Mouse (Mus musculus) MEL (cell line): Measurements from ENCODE around the gene Limch1. TPM values are rescaled to one million over a fixed set of nuclear protein-coding genes. Genes with fewer than 3 reads are reported as not detected.

Source experiments
- DNase-seq: peaks from one replicate; pipeline ENCODE4 v3.0.0; 2011; ENCODE audit warnings: low read depth, low spot score
- H3K27ac ChIP-seq: 2 replicates; pipeline ENCODE4 v1.5.1; 2012; ENCODE audit warnings: low read depth, mild to moderate bottlenecking, control low read depth, low read length, moderate library complexity; ENCODE audit not compliant: control insufficient read depth
- H3K27me3 ChIP-seq, 2 experiments: fragments of 150-350 bp in 1 of 2; sonication (generic) in 1 of 2; 2 replicates each; pipeline ENCODE4 v1.6.1; 2012; ENCODE audit warnings: low read length in 2 of 2, mild to moderate bottlenecking in 2 of 2, improper control_type of control experiment in 1 of 2, moderate library complexity in 1 of 2; ENCODE audit not compliant: insufficient read depth in 2 of 2, control insufficient read depth in 1 of 2
- H3K36me3 ChIP-seq, 2 experiments: 2 replicates each; pipeline ENCODE4 v1.6.1; 2012 to 2014; ENCODE audit warnings: low read length in 2 of 2, improper control_type of control experiment in 1 of 2, inconsistent platforms in 1 of 2, mild to moderate bottlenecking in 1 of 2; ENCODE audit not compliant: insufficient read depth in 2 of 2, control insufficient read depth in 1 of 2
- H3K4me1 ChIP-seq, 2 experiments: fragments of 150-350 bp in 1 of 2; sonication (generic) in 1 of 2; 2 replicates each; pipeline ENCODE4 v1.6.1; 2012; ENCODE audit warnings: low read length in 2 of 2, improper control_type of control experiment in 1 of 2, mild to moderate bottlenecking in 1 of 2; ENCODE audit not compliant: insufficient read depth in 2 of 2, control insufficient read depth in 1 of 2
- H3K4me3 ChIP-seq, 2 experiments: fragments of 150-350 bp in 1 of 2; sonication (generic) in 1 of 2; 2 replicates each; pipeline ENCODE4 v1.5.1; 2012; ENCODE audit warnings: low read depth in 2 of 2, low read length in 2 of 2, mild to moderate bottlenecking in 2 of 2, moderate library complexity in 2 of 2, control low read depth in 1 of 2, improper control_type of control experiment in 1 of 2; ENCODE audit not compliant: control insufficient read depth in 1 of 2, insufficient read depth in 1 of 2
- H3K79me2 ChIP-seq: 2 replicates; pipeline ENCODE4 v1.6.1; 2012; ENCODE audit warnings: mild to moderate bottlenecking, low read length, moderate library complexity; ENCODE audit not compliant: control insufficient read depth, poor library complexity, insufficient read depth
- H3K9ac ChIP-seq: 2 replicates; pipeline ENCODE4 v1.6.1; 2012; ENCODE audit warnings: low read depth, mild to moderate bottlenecking, control low read depth, low read length, moderate library complexity; ENCODE audit not compliant: control insufficient read depth, poor library complexity, severe bottlenecking
- H3K9me3 ChIP-seq: fragments of 150-350 bp; sonication (generic); replicated peaks from 2 replicates; pipeline ENCODE4 v1.6.1; 2012; ENCODE audit warnings: mild to moderate bottlenecking, low read length, improper control_type of control experiment, moderate library complexity; ENCODE audit not compliant: insufficient read depth
- BHLHE40 ChIP-seq: IDR thresholded peaks from 2 replicates; pipeline ENCODE4 v1.6.1; 2012; ENCODE audit warnings: low read depth, mild to moderate bottlenecking, inconsistent platforms, low read length, improper control_type of control experiment, borderline replicate concordance
- CTCF ChIP-seq, 3 experiments: IDR thresholded peaks in 2 of 3; conservative IDR thresholded peaks in 1 of 3; 2 replicates each; pipeline ENCODE4 v1.5.1; 2011 to 2012; ENCODE audit warnings: low read length in 3 of 3, low read depth in 2 of 3, mild to moderate bottlenecking in 2 of 3, improper control_type of control experiment in 1 of 3, inconsistent platforms in 1 of 3, mixed read lengths in 1 of 3, moderate library complexity in 1 of 3; ENCODE audit not compliant: control insufficient read depth in 1 of 3, insufficient read depth in 1 of 3, poor library complexity in 1 of 3, severe bottlenecking in 1 of 3
- ELF1 ChIP-seq: IDR thresholded peaks from 2 replicates; pipeline ENCODE4 v1.6.1; 2014; ENCODE audit warnings: low read depth, mild to moderate bottlenecking, inconsistent platforms, low read length, improper control_type of control experiment, moderate library complexity
- EP300 ChIP-seq, 2 experiments: IDR thresholded peaks; 2 replicates each; pipeline ENCODE4 v1.6.1; 2011; ENCODE audit warnings: improper control_type of control experiment in 2 of 2, low read length in 2 of 2, low read depth in 1 of 2, mild to moderate bottlenecking in 1 of 2
- KAT2A ChIP-seq: conservative IDR thresholded peaks from 2 replicates; pipeline ENCODE4 v1.6.1; 2012; ENCODE audit warnings: low read depth, low read length, improper control_type of control experiment, inconsistent platforms
- MAFK ChIP-seq: IDR thresholded peaks from 2 replicates; pipeline ENCODE4 v1.6.1; 2011; ENCODE audit warnings: low read depth, mild to moderate bottlenecking, low read length, improper control_type of control experiment, borderline replicate concordance
- MAX ChIP-seq: IDR thresholded peaks from 2 replicates; pipeline ENCODE4 v1.6.1; 2011; ENCODE audit warnings: low read length, improper control_type of control experiment
- MAZ ChIP-seq: IDR thresholded peaks from 2 replicates; pipeline ENCODE4 v1.6.1; 2012; ENCODE audit warnings: low read depth, mild to moderate bottlenecking, inconsistent platforms, low read length, improper control_type of control experiment
- MEF2A ChIP-seq: IDR thresholded peaks from 2 replicates; pipeline ENCODE4 v1.6.1; 2014; ENCODE audit warnings: low read depth, mild to moderate bottlenecking, inconsistent platforms, low read length, improper control_type of control experiment; ENCODE audit not compliant: poor library complexity, insufficient replicate concordance, severe bottlenecking; ENCODE audit errors: extremely low read depth
- MXI1 ChIP-seq: IDR thresholded peaks from 2 replicates; pipeline ENCODE4 v1.6.1; 2011; ENCODE audit warnings: mild to moderate bottlenecking, low read depth, low read length, improper control_type of control experiment
- MYB ChIP-seq: IDR thresholded peaks from 2 replicates; pipeline ENCODE4 v1.6.1; 2011; ENCODE audit warnings: mild to moderate bottlenecking, low read depth, low read length, improper control_type of control experiment
- NRF1 ChIP-seq: IDR thresholded peaks from 2 replicates; pipeline ENCODE4 v1.6.1; 2014; ENCODE audit warnings: low read depth, mild to moderate bottlenecking, inconsistent platforms, low read length, improper control_type of control experiment, moderate library complexity; ENCODE audit not compliant: poor library complexity, insufficient read depth, severe bottlenecking
- POLR2A ChIP-seq, 2 experiments: IDR thresholded peaks; 2 replicates each; pipeline ENCODE4 v1.6.1; 2011 to 2012; ENCODE audit warnings: low read length in 2 of 2, mild to moderate bottlenecking in 2 of 2, control low read depth in 1 of 2, improper control_type of control experiment in 1 of 2, low read depth in 1 of 2, moderate library complexity in 1 of 2; ENCODE audit not compliant: control insufficient read depth in 1 of 2, insufficient read depth in 1 of 2, poor library complexity in 1 of 2
- POLR2AphosphoS5 ChIP-seq: IDR thresholded peaks from 2 replicates; pipeline ENCODE4 v1.6.1; 2012; ENCODE audit warnings: low read depth, borderline replicate concordance, mild to moderate bottlenecking, inconsistent platforms, low read length, moderate library complexity, mixed read lengths
- RAD21 ChIP-seq: IDR thresholded peaks from 2 replicates; pipeline ENCODE4 v1.6.1; 2011; ENCODE audit warnings: mild to moderate bottlenecking, low read depth, low read length, improper control_type of control experiment
- SIN3A ChIP-seq: IDR thresholded peaks from 2 replicates; pipeline ENCODE4 v1.6.1; 2012; ENCODE audit warnings: low read length, improper control_type of control experiment, inconsistent platforms
- SMC3 ChIP-seq: IDR thresholded peaks from 2 replicates; pipeline ENCODE4 v1.6.1; 2011; ENCODE audit warnings: low read depth, low read length, improper control_type of control experiment
- TAL1 ChIP-seq: IDR thresholded peaks from 2 replicates; pipeline ENCODE4 v1.6.1; 2012; ENCODE audit warnings: mild to moderate bottlenecking, inconsistent platforms, low read length, moderate library complexity, mixed read lengths
- TBP ChIP-seq: IDR thresholded peaks from 2 replicates; pipeline ENCODE4 v1.8.0; 2011; ENCODE audit warnings: low read depth, low read length, improper control_type of control experiment
- TCF12 ChIP-seq: IDR thresholded peaks from 2 replicates; pipeline ENCODE4 v1.6.1; 2014; ENCODE audit warnings: low read depth, mild to moderate bottlenecking, inconsistent platforms, low read length, improper control_type of control experiment, moderate library complexity
- USF2 ChIP-seq, 2 experiments: IDR thresholded peaks; 2 replicates each; pipeline ENCODE4 v1.6.1; 2011 to 2012; ENCODE audit warnings: improper control_type of control experiment in 2 of 2, low read length in 2 of 2, borderline replicate concordance in 1 of 2, inconsistent platforms in 1 of 2, low read depth in 1 of 2, mild to moderate bottlenecking in 1 of 2; ENCODE audit not compliant: insufficient read depth in 1 of 2
- ZC3H11A ChIP-seq: IDR thresholded peaks from 2 replicates; pipeline ENCODE4 v1.6.1; 2012; ENCODE audit warnings: low read depth, mild to moderate bottlenecking, inconsistent platforms, low read length, improper control_type of control experiment
- ZKSCAN1 ChIP-seq: IDR thresholded peaks from 2 replicates; pipeline ENCODE4 v1.6.1; 2012; ENCODE audit warnings: low read depth, mild to moderate bottlenecking, inconsistent platforms, low read length, improper control_type of control experiment, moderate library complexity
- ZMIZ1 ChIP-seq: IDR thresholded peaks from 2 replicates; pipeline ENCODE4 v1.6.1; 2012; ENCODE audit warnings: low read depth, mild to moderate bottlenecking, inconsistent platforms, low read length, improper control_type of control experiment, moderate library complexity
- ZNF384 ChIP-seq: IDR thresholded peaks from 2 replicates; pipeline ENCODE4 v1.6.1; 2012; ENCODE audit warnings: low read depth, mild to moderate bottlenecking, inconsistent platforms, low read length, improper control_type of control experiment
- polyA plus RNA-seq, 2 experiments: library from polyadenylated mRNA; stranded (reverse) in 1 of 2; unstranded in 1 of 2; fragments of >175 nt in 1 of 2; fragments of >200 nt in 1 of 2; gene quantifications; 2 replicates each; pipeline versions ENCODE4 v1.2.1 to v1.2.4; 2012; ENCODE audit warnings: low replicate concordance in 2 of 2, low read depth in 1 of 2; ENCODE audit not compliant: insufficient read length in 2 of 2, insufficient read depth in 1 of 2, missing spikeins in 1 of 2
- total RNA-seq: library from RNA; depleted of rRNA; stranded (reverse); fragments of 300-350 nt; gene quantifications from 2 replicates; pipeline ENCODE4 v1.2.3, GENCODE M21; 2012

The Limch1 gene
- total and polyA plus RNA-seq, 3 experiments, result not detected

DNA sequence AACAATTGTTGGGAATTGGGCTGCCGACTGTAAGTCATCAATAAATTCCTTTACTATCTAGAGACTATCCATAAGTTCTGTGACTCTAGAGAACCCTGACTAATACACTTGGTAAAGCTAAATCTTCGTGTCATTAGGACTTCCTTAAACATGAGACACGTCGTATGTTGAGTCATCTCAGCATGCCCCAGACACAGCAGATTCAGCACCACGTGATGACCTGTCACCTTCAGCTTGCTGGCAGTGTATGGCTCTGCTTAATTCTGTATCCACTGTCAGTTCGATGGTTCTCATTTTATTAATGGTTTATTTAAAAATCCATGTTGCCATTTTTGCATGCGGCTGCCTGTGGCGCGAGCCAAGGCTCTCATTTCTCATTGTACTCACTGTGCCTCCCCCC lies 298.3 kb downstream of the Limch1 start:
- DNase-seq, result no peak
- Histone ChIP-seq H3K79me2 (no peaks in the 10 kb centered on the region), H3K36me3 (no peaks in the 10 kb centered on the region), H3K27ac (no peak overlapping the region)
- TF ChIP-seq MYB (no peak), ELF1 (no peak), KAT2A (no peak), ZC3H11A (no peak), POLR2AphosphoS5 (no peak), TBP (no peak)
- TF ChIP-seq, all 39 proteins: peak for 0
- no peak overlapping the region for H3K4me3 ChIP-seq
- no peaks in the 10 kb centered on the region for H3K27me3 ChIP-seq
- no peaks in the 10 kb centered on the region for H3K4me1 ChIP-seq
- H3K9me3 ChIP-seq, result no peaks in the 10 kb centered on the region
- H3K9ac ChIP-seq, result no peak overlapping the region

- peak; percentile 51 for DNase-seq
- H3K4me1 ChIP-seq, result no peaks in the 10 kb centered on the region
- H3K36me3 ChIP-seq, result no peaks in the 10 kb centered on the region
- no peaks in the 10 kb centered on the region for H3K27me3 ChIP-seq
- no peaks in the 10 kb centered on the region for H3K79me2 ChIP-seq
- no peak overlapping the region for H3K27ac ChIP-seq
- H3K9me3 ChIP-seq, result no peaks in the 10 kb centered on the region
- no peak overlapping the region for H3K4me3 ChIP-seq
- no peak overlapping the region for H3K9ac ChIP-seq
- no peak for TF ChIP-seq ZKSCAN1
- no peak for TF ChIP-seq ZMIZ1
- TF ChIP-seq TCF12, result no peak
- TF ChIP-seq SIN3A, result no peak
- TF ChIP-seq MAX, result no peak
- no peak for TF ChIP-seq MXI1
- TF ChIP-seq MAZ, result no peak
- TF ChIP-seq MEF2A, result no peak
- TF ChIP-seq POLR2A (IDR thresholded peaks at IDR 0.05; ENCODE audit: control insufficient read depth in 1 of 2, insufficient read depth in 1 of 2, low read depth in 1 of 2, low read length in 2 of 2, poor library complexity in 1 of 2), result no peak
- TF ChIP-seq USF2 (IDR thresholded peaks at IDR 0.05; ENCODE audit: borderline replicate concordance in 1 of 2, insufficient read depth in 1 of 2, low read depth in 1 of 2, low read length in 2 of 2), result no peak
- no peak for TF ChIP-seq MYB
- no peak for TF ChIP-seq MAFK
- TF ChIP-seq TAL1, result no peak
- TF ChIP-seq ZNF384, result no peak
- TF ChIP-seq EP300 (IDR thresholded peaks at IDR 0.05; ENCODE audit: low read depth in 1 of 2, low read length in 2 of 2), result no peak
- peak; percentile 31 to 80 (median 69); a peak in 5 of 6 replicates for TF ChIP-seq CTCF (IDR thresholded peaks at IDR 0.05 in 2 of 3, conservative IDR thresholded peaks at IDR 0.05 in 1 of 3; ENCODE audit: control insufficient read depth in 1 of 3, insufficient read depth in 1 of 3, low read depth in 2 of 3, low read length in 3 of 3, poor library complexity in 1 of 3, severe bottlenecking in 1 of 3)
- no peak for TF ChIP-seq KAT2A
- no peak for TF ChIP-seq BHLHE40
- TF ChIP-seq RAD21, result peak; percentile 69
- TF ChIP-seq ZC3H11A, result peak; percentile 43; the same call in 1 of the 2 replicates
- peak; percentile 52 for TF ChIP-seq SMC3
- TF ChIP-seq NRF1, result no peak
- TF ChIP-seq, all 39 proteins: peak for 4
Observed at GRCm38 (mm10) chr5:67048003-67048402, 302.4 kb downstream of the Limch1 start.
